Mouse (Mus musculus) thymus, postnatal 14 days (tissue): ENCODE measurements around the gene Tubb4b.
A peak's percentile ranks its signal among the peaks of the same experiment; 100 is the strongest.

Experiments
- DNase-seq: peaks from one replicate; pipeline ENCODE4 v3.0.0; 2021

Tubb4b gene

DNA sequence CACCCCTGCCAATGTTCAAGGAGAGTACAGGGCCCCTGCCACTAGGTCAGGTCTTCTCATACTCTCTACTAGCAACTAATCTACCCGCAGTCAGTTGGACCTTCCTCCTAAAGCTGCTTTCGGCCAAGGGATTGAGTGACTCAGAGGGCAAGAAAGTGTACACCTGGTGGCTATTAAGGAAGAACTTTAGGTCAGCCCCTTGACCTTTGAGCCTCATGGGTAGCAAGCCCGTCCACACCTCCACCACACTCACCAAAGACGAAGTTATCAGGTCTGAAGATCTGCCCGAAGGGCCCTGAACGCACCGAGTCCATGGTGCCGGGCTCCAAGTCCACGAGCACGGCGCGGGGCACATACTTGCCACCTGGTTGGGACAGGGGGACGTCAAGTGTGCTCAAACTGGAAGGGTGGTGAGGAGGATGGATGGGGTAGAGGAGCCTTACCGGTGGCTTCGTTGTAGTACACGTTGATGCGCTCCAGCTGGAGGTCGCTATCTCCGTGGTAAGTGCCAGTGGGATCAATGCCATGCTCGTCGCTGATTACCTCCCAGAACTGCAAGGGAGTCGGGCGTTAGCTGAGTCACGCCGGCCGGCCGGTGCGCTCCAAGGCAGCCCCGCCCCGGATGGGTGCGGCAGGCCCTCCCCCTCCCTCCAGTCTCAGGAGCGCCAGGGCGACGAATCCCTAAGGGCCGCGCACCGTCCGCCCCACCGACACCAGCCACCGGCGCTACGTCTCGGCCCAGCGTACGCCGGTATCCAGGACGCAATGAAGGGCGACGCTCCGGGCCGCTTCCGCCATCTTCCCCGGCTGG, 616 bp downstream of the Tubb4b start:
- peak; percentile 87 for DNase-seq

- no peak for DNase-seq
These were observed 3.1 kb downstream of the Tubb4b start for GRCm38 (mm10) chr2:25221331-25221772.

- DNase-seq: no peak
These were observed 6.1 kb downstream of the Tubb4b start, which contains the start of gene Fam166a for GRCm38 (mm10) chr2:25218445-25218844. TSS of gene Fam166a (plus strand) at chr2:25218745.

GRCm38 (mm10) chr2:25217666-25218065, 6.8 kb downstream of the Tubb4b start:
- DNase-seq: no peak

DNA sequence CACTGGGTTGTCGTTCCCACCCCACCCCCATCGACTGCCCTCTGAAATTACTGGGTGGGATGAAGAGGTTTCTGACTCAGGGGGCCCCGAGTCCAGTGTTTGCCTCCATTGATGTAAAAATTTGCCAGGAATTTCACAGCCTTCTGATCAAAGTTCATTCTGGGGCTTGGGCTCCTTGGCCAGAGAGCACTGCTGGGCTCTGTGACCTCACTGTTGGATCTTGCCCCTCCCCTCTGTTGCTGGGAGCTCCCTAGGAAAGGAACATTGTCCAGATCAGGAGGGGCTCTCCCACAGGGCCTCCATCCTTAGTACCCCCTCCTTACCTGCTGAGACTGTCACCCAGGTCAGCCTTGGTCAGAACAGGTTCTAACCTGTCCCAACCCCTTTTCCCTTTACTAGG, 10.1 kb downstream of the Tubb4b start, which contains the start of gene Stpg3:
Gene Stpg3, minus strand, starts transcription at position 194 of the 400 bp plus-strand sequence.
- DNase-seq: no peak

DNA sequence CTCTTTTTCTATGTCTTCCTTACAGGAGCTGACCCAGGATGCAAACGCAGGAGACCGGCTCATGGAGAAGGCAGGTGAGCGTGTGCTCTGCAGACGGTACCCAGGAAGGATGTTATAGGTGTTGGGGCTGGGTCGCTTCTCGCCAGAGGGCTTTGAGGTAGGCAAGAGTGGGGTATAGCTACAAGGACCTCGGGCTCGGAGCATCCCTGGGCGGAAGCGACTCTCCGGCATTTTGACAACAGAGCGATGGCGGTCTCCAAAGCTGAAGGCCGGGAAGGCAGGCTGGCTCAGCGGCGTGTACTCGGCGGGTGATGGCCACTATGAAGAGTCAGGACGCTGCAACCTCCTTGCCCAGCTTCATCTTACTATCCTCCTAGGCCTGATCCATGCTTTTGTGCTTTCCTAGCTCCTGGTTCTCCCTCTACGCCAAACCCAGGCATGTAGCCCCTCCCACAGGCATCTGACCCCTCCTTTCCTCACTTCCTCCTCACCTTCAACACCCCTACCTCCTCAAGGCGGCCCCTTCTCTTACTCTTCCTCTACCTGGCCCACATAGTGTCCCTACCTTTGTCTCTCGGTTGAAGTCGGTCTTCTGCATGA, 11.1 kb downstream of the Tubb4b start:
- DNase-seq: no peak

- peak; percentile 93 for DNase-seq
These were observed 13.3 kb downstream of the Tubb4b start, which contains the start of gene Nelfb for GRCm38 (mm10) chr2:25211121-25211670. TSS of gene Nelfb (minus strand) at chr2:25211489.

DNA sequence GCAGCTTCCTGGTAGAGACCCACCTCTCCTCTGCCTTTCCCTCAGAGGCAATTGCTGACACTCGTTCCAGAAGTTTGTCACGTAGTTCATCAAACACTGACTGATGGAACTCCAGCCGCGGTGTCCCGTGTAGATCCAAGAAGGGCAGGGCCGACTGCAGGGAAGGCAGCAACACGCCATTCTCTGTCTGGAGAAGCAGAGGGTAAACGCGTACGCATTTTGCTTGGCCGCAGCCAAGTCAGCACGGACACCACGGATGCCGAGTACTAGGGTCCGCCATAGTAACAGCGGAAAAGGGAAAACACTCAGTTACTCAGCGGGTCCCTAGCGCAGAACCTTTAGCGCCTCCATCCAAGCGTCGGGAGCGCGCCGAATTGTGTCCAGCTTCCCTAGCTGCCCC, 13.8 kb downstream of the Tubb4b start:
- no peak for DNase-seq

DNA sequence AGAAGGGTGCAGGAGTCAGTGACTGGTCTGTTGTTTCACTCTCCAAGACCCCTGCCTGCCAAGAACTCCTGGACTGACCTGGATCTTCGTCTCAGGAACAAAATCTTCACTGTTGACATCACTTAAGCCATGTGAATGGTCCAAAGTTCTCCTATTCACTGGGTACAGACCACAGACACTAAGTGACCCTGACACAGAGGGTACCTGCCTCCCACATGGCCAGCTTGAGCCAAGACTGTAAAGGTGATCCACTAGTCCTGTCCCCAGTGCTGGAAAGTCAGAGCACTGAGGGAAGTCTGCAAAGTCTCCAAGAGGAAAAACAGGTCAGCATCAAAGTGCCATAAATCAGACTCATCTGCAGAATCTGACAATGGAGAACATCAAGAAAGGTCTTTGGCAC, 16.9 kb downstream of the Tubb4b start:
- DNase-seq: no peak

GRCm38 (mm10) chr2:25203631-25204214, 20.8 kb downstream of the Tubb4b start:
- no peak for DNase-seq

DNA sequence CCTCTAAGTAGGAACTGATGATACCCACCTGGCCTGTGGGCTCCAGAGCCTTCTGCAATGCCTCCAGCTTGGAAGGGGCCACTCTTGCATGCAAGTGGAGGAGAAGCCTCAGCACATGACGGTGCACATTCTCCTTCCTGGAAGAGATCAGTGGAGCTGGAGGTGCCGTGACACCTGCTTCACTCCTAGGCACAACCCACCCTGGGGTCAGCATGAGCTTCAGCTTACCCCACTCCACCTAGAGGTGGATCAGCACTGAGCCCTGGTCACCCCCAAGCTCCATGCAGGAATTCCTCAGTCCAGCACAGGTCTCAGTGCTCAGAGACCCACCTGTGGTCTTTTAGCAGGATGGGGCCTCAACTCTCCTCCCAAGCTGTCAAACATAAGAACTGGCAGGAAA, 23.9 kb downstream of the Tubb4b start:
- DNase-seq: no peak

DNA sequence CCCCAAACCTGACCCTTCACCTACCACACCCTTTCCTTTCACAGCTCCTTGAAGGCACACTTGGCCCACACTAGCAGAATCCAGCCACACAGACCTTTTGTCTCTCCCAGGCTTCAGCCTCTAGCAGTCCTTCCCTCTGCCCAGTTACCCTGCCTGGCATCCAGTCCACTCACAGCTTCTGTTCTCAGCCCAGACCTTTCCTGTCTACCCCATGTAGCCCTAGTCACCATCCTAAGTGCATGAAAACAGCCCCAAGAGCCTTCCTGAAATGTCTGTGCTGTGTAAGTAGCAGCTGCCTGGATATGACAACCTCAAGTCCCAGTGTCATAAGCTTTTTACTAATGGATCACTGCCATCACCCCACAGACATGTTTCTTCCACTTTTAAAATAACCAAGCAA, 26.6 kb downstream of the Tubb4b start:
- DNase-seq: no peak

DNA sequence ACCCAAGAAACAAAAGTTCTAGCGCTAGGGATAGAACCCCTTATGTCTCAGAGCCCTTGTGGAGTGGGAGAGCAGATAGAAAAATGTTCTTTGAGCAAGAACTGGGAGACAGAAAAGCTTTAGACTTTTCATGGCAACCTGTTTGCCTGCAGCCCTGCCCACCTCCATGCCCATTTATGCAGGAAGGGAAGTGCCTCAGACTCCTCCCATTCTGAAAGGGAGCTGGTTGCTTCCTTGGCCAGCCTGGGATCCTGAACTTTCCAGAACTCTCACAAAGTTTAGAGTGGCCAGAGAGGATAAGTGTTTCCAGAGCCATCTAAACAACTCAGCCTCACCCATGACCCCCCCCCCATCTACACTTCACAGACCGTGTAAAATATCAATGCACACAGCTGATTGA, 27.3 kb downstream of the Tubb4b start:
- DNase-seq: no peak

DNA sequence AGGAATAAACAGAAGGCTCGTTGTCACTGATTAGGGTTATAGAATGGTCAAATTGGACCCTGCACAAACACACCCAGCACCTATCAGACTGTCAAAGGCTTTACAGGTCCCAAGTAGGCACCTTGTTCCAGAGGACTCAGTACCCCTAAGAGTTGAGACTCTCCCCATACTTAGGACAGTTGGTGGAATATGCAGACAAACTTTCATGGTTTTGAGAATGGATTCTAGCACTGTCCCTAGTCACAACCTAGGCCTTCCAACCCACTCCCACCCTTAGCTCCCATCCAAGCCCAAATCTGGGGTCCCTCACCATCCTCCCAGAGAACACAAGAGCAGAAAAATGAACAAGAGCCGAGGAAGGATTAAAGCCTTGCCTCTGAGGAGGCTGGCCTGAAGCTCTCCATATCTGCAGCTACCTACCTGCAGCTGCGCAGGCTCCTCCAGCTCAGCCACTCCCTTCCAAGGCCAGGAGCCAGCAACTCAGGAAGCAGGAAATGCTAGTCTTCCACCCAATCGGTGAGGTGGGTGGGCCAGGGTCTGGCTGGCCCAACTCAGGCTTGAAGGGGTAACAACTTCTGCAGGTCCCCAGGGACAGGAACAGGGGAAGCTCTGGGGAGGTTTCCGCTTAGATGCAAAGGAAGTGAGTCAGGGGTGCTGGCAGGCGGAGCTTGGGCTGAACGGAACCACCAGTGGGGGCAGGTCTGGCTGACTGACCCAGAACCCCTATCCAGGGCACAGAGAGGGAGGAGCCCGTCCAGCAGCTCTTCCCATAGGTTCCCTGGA, 28.1 kb downstream of the Tubb4b start, which contains the start of gene Tor4a:
Gene Tor4a, minus strand, starts transcription at position 715 of the 783 bp plus-strand sequence.
- DNase-seq: peak; percentile 81

GRCm38 (mm10) chr2:25195211-25196156, 29.0 kb downstream of the Tubb4b start:
- DNase-seq: peak; percentile 75

GRCm38 (mm10) chr2:25194486-25195171, 29.9 kb downstream of the Tubb4b start:
- DNase-seq: peak; percentile 48

- DNase-seq: no peak
These were observed 30.5 kb downstream of the Tubb4b start for GRCm38 (mm10) chr2:25194006-25194405.

GRCm38 (mm10) chr2:25193330-25193770, 31.2 kb downstream of the Tubb4b start:
- DNase-seq: peak; percentile 86

DNA sequence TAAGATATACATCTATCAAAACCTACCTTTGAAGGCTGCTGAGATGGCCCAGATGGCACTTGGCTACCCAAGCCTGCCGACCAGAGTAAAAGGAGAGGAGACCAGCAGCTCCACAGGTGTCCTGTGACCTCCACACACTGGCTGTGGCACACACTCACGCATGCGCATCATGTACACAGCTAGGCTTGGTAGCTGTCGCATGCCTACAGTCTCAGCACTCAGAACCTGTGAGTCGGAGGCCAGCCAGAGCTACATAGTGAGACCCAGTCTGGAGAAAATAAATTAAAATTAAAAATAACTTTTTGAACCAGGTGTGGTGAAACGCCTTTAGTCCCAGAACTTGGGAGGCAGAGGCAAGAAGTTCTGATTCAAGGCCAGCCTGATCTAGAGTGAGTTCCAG, 36.7 kb downstream of the Tubb4b start:
- DNase-seq: no peak

- no peak for DNase-seq
These were observed 37.9 kb downstream of the Tubb4b start for GRCm38 (mm10) chr2:25186575-25186930.
